Mouse (Mus musculus) stomach, postnatal 0 days (tissue): Measurements from ENCODE around the gene B3galt1. TPM values are rescaled to one million over a fixed set of nuclear protein-coding genes. Genes with fewer than 3 reads are reported as not detected.

ENCODE experiments used
- ATAC-seq: fragments of 200-750 bp; cut with Nextera tagmentation; 2 replicates; pipeline ENCODE4 v1.8.0; 2017; ENCODE audit not compliant: low FRiP score, low TSS enrichment
- DNase-seq: peaks from one replicate; pipeline ENCODE4 v3.0.0-alpha.2; 2016; ENCODE audit warnings: low spot score
- H3K27ac ChIP-seq: fragments of 300-500 bp; sonication (generic); replicated peaks from 2 replicates; pipeline ENCODE4 v1.5.1; 2014; ENCODE audit warnings: mild to moderate bottlenecking, control low read depth
- H3K27me3 ChIP-seq: fragments of 300-500 bp; sonication (generic); 2 replicates; pipeline ENCODE4 v1.6.1; 2014; ENCODE audit warnings: low read length; ENCODE audit not compliant: control insufficient read depth, insufficient read depth
- H3K36me3 ChIP-seq: fragments of 300-500 bp; sonication (generic); 2 replicates; pipeline ENCODE4 v1.6.1; 2014; ENCODE audit warnings: low read length, mixed read lengths; ENCODE audit not compliant: control insufficient read depth, insufficient read depth
- H3K4me1 ChIP-seq: fragments of 300-500 bp; sonication (generic); replicated peaks from 2 replicates; pipeline ENCODE4 v1.6.1; 2014; ENCODE audit warnings: antibody characterized with exemption; ENCODE audit not compliant: control insufficient read depth, insufficient read depth
- H3K4me2 ChIP-seq: fragments of 300-500 bp; sonication (generic); replicated peaks from 2 replicates; pipeline ENCODE4 v1.6.1; 2014; ENCODE audit warnings: low read depth, mild to moderate bottlenecking, control low read depth, moderate library complexity
- H3K4me3 ChIP-seq: fragments of 300-500 bp; sonication (generic); 2 replicates; pipeline ENCODE4 v1.5.1; 2014; ENCODE audit warnings: low read depth, low read length, control low read depth
- H3K9ac ChIP-seq: fragments of 300-500 bp; sonication (generic); 2 replicates; pipeline ENCODE4 v1.6.1; 2014; ENCODE audit warnings: mild to moderate bottlenecking, low read length, control low read depth, mixed read lengths
- H3K9me3 ChIP-seq: fragments of 300-500 bp; sonication (generic); 2 replicates; pipeline ENCODE4 v1.6.1; 2016; ENCODE audit warnings: low read length; ENCODE audit not compliant: control insufficient read depth
- CTCF ChIP-seq: IDR thresholded peaks from 2 replicates; pipeline ENCODE4 v1.5.1; 2016; ENCODE audit warnings: antibody characterized with exemption, low read depth, mild to moderate bottlenecking, moderate library complexity
- EP300 ChIP-seq: optimal IDR thresholded peaks from 2 replicates; pipeline ENCODE3; 2016; ENCODE audit warnings: antibody characterized with exemption
- WGBS: fragments of 180-500 bp; shearing (Covaris S2); extraction: QIAGEN DNeasy Blood & Tissue Kit; methylation state at CpG from one replicate; pipeline ENCODE4 v1.1.7; 2014; 5-methylcytosine and 5-hydroxymethylcytosine counted together
- polyA plus RNA-seq: library from polyadenylated mRNA; unstranded; fragments of >200 nt; fragmentation: Nextera tagmentation; extraction: Ambion mirVana; gene quantifications from 2 replicates; pipeline ENCODE4 v1.2.1, GENCODE M21; 2015

The B3galt1 gene
- polyA plus RNA-seq, 1 experiment from 2014 or later = 2.1 TPM

DNA sequence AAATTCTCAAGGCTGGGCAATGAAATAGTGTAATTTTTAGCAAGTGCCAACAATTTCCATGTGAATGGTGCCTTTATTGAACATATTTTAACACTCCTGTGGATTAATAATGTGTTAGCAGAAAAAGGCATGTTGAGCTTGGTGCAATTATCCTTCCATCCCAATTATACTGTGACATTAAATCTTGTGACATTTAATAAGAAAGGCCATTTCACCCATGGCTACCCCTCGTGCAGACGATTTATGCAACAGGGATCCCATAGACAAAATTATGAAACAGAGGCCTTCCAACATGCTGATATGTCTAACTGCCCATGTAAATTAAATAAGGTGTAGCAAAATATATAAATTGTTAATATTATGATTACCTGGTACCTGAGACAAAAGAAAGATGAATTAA lies 293.3 kb downstream of the B3galt1 start:
- WGBS = 88% methylated on average over 2 of the region's 2 CpGs
- no peak overlapping the region for H3K4me2 ChIP-seq
- H3K4me3 ChIP-seq = no peak overlapping the region
- DNase-seq (no peak), ATAC-seq (no peak)
- no peak for TF ChIP-seq EP300
- TF ChIP-seq CTCF = no peak
- H3K27ac ChIP-seq = no peak overlapping the region
- H3K27me3 ChIP-seq = no peaks in the 10 kb centered on the region
- no peaks in the 10 kb centered on the region for H3K36me3 ChIP-seq
- no peak overlapping the region for H3K9ac ChIP-seq
- H3K4me1 ChIP-seq = no peaks in the 10 kb centered on the region
- H3K9me3 ChIP-seq = no peaks in the 10 kb centered on the region

DNA sequence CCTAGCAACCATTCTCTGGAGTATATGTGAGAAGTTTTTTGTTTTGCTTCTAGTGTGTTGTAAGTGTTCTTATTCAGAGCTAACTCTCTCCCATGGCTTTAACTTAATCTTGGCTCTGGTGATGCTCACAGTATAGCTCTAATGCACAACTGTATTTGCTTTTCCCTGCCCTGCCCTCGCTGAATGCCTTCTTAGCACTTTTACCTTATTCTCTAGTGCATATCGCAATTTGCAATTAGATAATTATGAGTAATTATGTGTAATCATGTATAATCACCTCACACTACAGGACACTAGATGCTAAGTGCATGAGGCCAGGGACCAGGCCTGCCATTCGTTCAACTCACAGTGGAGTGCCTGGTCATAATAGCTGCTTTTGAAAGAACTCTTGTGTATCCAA lies 307.7 kb downstream of the B3galt1 start:
- no peaks in the 10 kb centered on the region for H3K36me3 ChIP-seq
- no peak for ATAC-seq
- H3K9ac ChIP-seq = no peak overlapping the region
- no peaks in the 10 kb centered on the region for H3K9me3 ChIP-seq
- TF ChIP-seq CTCF (no peak), EP300 (no peak)
- no peak for DNase-seq
- no peak overlapping the region for H3K4me2 ChIP-seq
- H3K4me3 ChIP-seq = no peak overlapping the region
- no peak overlapping the region for H3K27ac ChIP-seq
- H3K4me1 ChIP-seq = no peaks in the 10 kb centered on the region
- WGBS = 69% methylated on average over 3 of the region's 3 CpGs
- H3K27me3 ChIP-seq = no peaks in the 10 kb centered on the region

DNA sequence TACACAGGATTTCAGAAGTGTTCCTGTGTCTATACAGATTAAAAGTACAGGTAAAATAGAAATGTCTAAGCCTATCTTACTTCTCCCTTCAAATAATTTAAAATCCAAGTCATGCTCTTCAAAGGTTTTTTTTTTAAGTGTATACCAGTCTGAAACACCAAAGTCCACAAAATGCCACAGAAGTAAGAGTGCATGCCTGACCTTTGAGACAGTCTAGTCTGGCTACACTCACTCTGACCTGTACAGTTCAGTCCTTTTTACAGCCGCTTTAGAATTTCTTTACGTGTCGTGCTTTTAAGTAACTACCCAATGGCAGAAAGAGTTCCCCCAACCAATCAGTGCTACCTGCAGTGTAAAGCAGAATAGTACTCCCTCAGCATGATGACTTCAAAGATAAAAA lies 314.2 kb downstream of the B3galt1 start:
- no peaks in the 10 kb centered on the region for H3K36me3 ChIP-seq
- ATAC-seq = no peak
- no peak for DNase-seq
- WGBS = 71% methylated on average over 3 of the region's 3 CpGs
- no peaks in the 10 kb centered on the region for H3K4me1 ChIP-seq
- no peak overlapping the region for H3K4me2 ChIP-seq
- H3K4me3 ChIP-seq = no peak overlapping the region
- TF ChIP-seq EP300 = no peak
- TF ChIP-seq CTCF = no peak
- H3K27ac ChIP-seq = no peak overlapping the region
- H3K27me3 ChIP-seq = no peaks in the 10 kb centered on the region
- H3K9ac ChIP-seq = no peak overlapping the region
- H3K9me3 ChIP-seq = no peaks in the 10 kb centered on the region

DNA sequence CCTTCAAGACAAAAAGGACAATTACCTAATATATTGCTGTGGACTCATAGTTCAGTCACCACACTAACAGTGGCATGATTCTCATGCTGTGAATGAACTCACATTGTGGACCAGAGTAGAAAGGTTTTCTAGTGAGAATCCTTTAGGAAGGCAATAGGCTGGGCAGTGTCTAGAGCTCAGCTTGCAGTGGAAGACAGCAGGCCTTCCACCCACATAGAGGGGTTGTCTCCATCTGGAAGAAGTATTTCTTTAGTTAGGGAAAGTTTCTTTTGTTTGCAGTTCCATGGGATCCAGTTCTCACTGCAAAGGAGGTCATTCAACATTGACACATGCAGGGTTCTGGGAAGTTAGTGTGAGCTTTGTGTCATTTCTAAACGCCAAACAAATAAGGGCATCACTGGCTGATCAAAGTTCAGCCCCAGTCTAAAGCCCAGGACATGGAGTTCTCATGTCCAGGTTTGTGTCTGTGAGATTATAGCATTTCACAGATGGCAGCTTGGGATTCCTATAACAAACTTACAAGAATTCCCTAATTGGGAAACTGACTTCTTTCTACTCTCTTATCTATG lies 316.1 kb downstream of the B3galt1 start:
- H3K4me1 ChIP-seq = no peaks in the 10 kb centered on the region
- H3K36me3 ChIP-seq = no peaks in the 10 kb centered on the region
- WGBS = 70% methylated on average over 1 of the region's 1 CpGs
- no peaks in the 10 kb centered on the region for H3K27me3 ChIP-seq
- H3K9ac ChIP-seq = no peak overlapping the region
- no peaks in the 10 kb centered on the region for H3K9me3 ChIP-seq
- no peak overlapping the region for H3K4me3 ChIP-seq
- ATAC-seq = no peak
- no peak overlapping the region for H3K4me2 ChIP-seq
- DNase-seq = no peak
- H3K27ac ChIP-seq = no peak overlapping the region
- TF ChIP-seq EP300 = no peak
- no peak for TF ChIP-seq CTCF

DNA sequence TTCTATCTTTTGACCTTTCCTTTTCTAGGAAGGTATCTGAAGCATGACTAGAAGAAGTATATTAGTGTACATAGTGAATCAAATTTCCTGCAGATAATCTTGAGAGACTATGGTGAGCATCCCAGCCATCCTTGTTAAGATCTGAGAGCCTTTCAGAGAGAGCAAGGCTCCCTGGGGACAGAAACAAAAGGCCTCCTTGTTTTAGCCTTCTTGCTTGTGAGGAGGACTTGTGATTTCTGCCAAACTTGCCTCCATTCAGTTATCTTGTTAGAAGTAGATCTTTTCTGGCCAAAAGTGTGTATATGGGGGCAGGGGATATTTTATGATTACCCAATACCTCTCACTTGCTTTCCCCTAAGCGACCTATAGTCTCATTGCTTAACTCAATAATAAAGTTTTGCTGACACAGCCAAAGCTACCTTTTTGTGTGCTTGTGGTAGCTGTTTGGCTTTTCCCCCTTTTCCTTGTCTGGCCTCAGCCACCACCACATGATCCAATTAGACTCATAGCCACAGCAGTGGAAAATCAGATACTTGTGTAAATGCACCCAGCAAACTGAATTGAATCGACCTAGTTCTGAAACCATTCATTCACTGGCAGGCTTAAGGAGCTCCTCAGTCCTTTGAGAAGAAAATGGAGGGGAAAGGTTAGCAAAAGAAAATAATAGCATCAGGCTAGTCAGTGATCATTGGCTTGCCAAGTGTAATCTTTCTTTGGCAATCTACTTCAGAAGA lies 332.5 kb downstream of the B3galt1 start:
- DNase-seq (no peak), ATAC-seq (no peak)
- no peak overlapping the region for H3K4me3 ChIP-seq
- no peaks in the 10 kb centered on the region for H3K27me3 ChIP-seq
- H3K4me1 ChIP-seq = no peaks in the 10 kb centered on the region
- no peak for TF ChIP-seq CTCF
- TF ChIP-seq EP300 = no peak
- WGBS = 59% methylated on average over 2 of the region's 2 CpGs
- no peaks in the 10 kb centered on the region for H3K36me3 ChIP-seq
- no peaks in the 10 kb centered on the region for H3K9me3 ChIP-seq
- no peak overlapping the region for H3K9ac ChIP-seq
- H3K27ac ChIP-seq = no peak overlapping the region
- no peak overlapping the region for H3K4me2 ChIP-seq

DNA sequence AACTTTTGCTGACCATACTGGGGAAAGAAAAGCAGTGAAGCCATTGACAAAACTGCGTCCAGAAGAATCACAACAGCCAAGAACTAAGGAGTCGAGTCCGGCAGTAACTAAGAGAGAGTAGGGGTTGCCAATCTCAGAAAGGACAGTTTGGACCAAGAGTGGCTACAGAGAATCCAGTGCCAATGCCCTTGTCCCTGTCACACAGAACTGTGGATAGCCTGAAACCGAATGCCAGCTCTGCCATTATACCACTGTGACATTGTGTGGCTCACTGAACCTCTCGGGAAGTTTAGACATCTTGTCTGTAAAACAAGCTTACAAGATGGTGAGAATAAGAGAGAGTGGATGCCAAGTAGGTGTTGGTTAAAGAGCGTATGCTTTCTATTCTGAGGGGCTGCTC lies 335.9 kb downstream of the B3galt1 start:
- no peaks in the 10 kb centered on the region for H3K9me3 ChIP-seq
- no peak overlapping the region for H3K4me3 ChIP-seq
- no peaks in the 10 kb centered on the region for H3K27me3 ChIP-seq
- H3K4me2 ChIP-seq = no peak overlapping the region
- H3K36me3 ChIP-seq = no peaks in the 10 kb centered on the region
- no peak for TF ChIP-seq CTCF
- no peak for TF ChIP-seq EP300
- H3K9ac ChIP-seq = no peak overlapping the region
- H3K27ac ChIP-seq = no peak overlapping the region
- no peaks in the 10 kb centered on the region for H3K4me1 ChIP-seq
- no peak for DNase-seq
- 84% methylated on average over 6 of the region's 6 CpGs for WGBS
- no peak for ATAC-seq
